Mouse (Mus musculus) embryonic facial prominence, embryonic 15.5 days (tissue): ENCODE results near the gene Sgpp1. TPM values are rescaled to one million over a fixed set of nuclear protein-coding genes. Genes with fewer than 3 reads are reported as not detected.
"Not testable (repeated sequence)": the region's sequence is repeated elsewhere in the genome, so short reads cannot be mapped to it uniquely, and the experiment has no call there.

ENCODE experiments used
- ATAC-seq: fragments of 200-750 bp; cut with Nextera tagmentation; 2 replicates; pipeline ENCODE4 v1.8.0; 2017; ENCODE audit warnings: low read depth, moderate TSS enrichment; ENCODE audit not compliant: insufficient number of reproducible peaks, low FRiP score, low TSS enrichment
- H3K27ac ChIP-seq: fragments of 300-500 bp; sonication (generic); replicated peaks from 2 replicates; pipeline ENCODE4 v1.5.1; 2015; ENCODE audit warnings: mild to moderate bottlenecking, inconsistent platforms
- H3K27me3 ChIP-seq: fragments of 300-500 bp; sonication (generic); 2 replicates; pipeline ENCODE4 v1.6.1; 2015; ENCODE audit warnings: inconsistent platforms
- H3K36me3 ChIP-seq: fragments of 300-500 bp; sonication (generic); 2 replicates; pipeline ENCODE4 v1.6.1; 2015; ENCODE audit warnings: mild to moderate bottlenecking, inconsistent platforms
- H3K4me1 ChIP-seq: fragments of 300-500 bp; sonication (generic); 2 replicates; pipeline ENCODE4 v1.6.1; 2015; ENCODE audit warnings: inconsistent platforms
- H3K4me2 ChIP-seq: fragments of 300-500 bp; sonication (generic); replicated peaks from 2 replicates; pipeline ENCODE4 v1.6.1; 2015; ENCODE audit warnings: mild to moderate bottlenecking, inconsistent platforms
- H3K4me3 ChIP-seq: fragments of 300-500 bp; sonication (generic); replicated peaks from 2 replicates; pipeline ENCODE4 v1.5.1; 2015; ENCODE audit warnings: mild to moderate bottlenecking, inconsistent platforms
- H3K9ac ChIP-seq: fragments of 300-500 bp; sonication (generic); 2 replicates; pipeline ENCODE4 v1.6.1; 2015; ENCODE audit warnings: inconsistent platforms
- H3K9me3 ChIP-seq: fragments of 300-500 bp; sonication (generic); replicated peaks from 2 replicates; pipeline ENCODE4 v1.6.1; 2016; ENCODE audit warnings: inconsistent platforms
- WGBS: fragments of 180-500 bp; shearing (Covaris S2); methylation state at CpG from one replicate; pipeline ENCODE4 v1.1.7; 2015; 5-methylcytosine and 5-hydroxymethylcytosine counted together
- polyA plus RNA-seq: library from polyadenylated mRNA; unstranded; fragments of >200 nt; fragmentation: Nextera tagmentation; extraction: Ambion mirVana; gene quantifications from 2 replicates; pipeline ENCODE4 v1.2.1, GENCODE M21; 2015

Gene Sgpp1
- polyA plus RNA-seq, 1 experiment from 2014 or later: 30.4 TPM

DNA sequence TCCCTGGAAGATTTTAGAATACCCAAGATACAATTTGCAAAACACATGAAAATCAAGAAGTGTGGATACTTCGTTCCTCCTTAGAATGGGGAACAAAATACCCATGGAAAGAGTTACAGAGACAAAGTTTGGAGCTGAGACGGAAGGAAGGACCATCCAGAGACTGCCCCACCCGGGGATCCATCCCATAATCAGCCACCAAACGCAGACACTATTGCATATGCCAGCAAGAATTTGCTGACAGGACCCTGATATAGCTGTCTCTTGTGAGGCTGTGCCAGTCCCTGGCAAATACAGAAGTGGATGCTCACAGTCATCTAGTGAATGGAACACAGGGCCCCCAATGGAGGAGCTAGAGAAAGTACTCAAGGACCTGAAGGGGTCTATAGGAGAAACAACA lies 51.5 kb downstream of the Sgpp1 start:
- not testable (repeated sequence) for H3K27me3 ChIP-seq, H3K9ac ChIP-seq

DNA sequence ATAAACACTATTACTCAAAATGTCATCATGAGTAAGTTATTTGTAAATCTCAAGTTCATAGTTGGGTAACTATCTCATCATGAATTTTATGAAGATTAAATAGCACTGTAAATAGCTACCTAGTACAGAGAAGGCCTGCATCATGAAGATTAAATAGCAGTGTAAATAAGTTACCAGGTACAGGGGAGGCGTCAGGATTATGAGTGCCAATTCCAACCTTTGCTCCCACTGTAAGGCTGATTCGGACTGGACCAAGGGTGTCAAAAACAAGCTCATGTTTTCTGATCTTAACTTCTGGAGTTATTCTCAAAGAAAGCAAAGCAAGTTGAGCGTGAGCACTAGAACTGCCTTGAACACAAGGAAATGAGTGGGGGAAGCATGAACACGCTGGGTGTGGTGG lies 51.9 kb downstream of the Sgpp1 start:
- H3K36me3 ChIP-seq: no peaks in the 10 kb centered on the region
- H3K9ac ChIP-seq: no peak overlapping the region
- no peaks in the 10 kb centered on the region for H3K9me3 ChIP-seq
- no peaks in the 10 kb centered on the region for H3K4me1 ChIP-seq
- 92% methylated on average over 4 of the region's 4 CpGs for WGBS
- no peak overlapping the region for H3K4me3 ChIP-seq
- no peak for ATAC-seq
- H3K27ac ChIP-seq: no peak overlapping the region
- no peaks in the 10 kb centered on the region for H3K27me3 ChIP-seq
- H3K4me2 ChIP-seq: no peak overlapping the region

More for the DNA sequence above, 51.5 kb downstream of the Sgpp1 start:
- not testable (repeated sequence) for H3K4me3 ChIP-seq, H3K4me2 ChIP-seq, H3K4me1 ChIP-seq, H3K9me3 ChIP-seq, ATAC-seq, H3K36me3 ChIP-seq, H3K27ac ChIP-seq
- 80% methylated on average over 4 of the region's 4 CpGs for WGBS

DNA sequence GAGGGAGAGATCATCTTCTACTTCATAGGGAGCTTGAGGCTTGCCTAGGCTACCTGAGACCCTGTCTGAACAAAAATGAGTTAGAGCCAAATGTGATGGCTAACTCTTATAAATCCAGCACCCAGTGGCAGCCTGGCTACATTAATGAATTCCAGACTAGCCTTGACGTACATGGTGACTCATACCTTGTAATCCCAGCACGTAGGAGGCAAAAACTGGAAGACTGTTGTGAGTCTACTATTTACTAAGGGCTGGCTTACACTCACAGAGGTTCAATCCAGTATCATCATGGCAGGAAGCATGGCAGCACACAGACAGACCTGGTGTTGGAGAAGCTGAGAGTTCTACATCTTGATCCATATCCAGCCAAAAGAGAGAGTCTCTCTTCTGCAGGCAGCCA lies 52.7 kb downstream of the Sgpp1 start:
- 43% methylated on average over 2 of the region's 2 CpGs for WGBS
- ATAC-seq: no peak

DNA sequence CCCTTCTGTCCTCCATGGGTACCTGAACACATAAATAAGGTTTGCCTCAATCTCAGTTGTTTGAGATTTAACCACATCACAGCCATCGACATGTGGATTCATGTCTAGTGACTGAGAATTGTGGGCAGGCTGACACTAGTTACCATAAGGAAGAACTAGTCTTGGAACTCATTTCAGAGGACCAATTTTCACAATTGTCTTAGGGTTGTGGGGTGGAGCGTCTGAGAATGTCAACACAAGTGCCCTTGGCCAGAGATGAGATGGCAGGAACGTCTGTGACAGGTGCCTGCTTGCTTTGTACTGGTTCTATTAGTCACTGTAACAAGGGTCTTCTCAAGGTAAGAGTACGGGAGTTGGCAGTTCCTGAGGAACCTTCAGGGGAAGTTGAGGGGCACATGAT lies 54.4 kb downstream of the Sgpp1 start:
- WGBS: 59% methylated on average over 4 of the region's 4 CpGs
- no peaks in the 10 kb centered on the region for H3K4me1 ChIP-seq
- no peak overlapping the region for H3K4me2 ChIP-seq
- H3K9ac ChIP-seq: no peak overlapping the region
- no peaks in the 10 kb centered on the region for H3K9me3 ChIP-seq
- H3K27ac ChIP-seq: no peak overlapping the region
- H3K4me3 ChIP-seq: no peak overlapping the region
- H3K36me3 ChIP-seq: no peaks in the 10 kb centered on the region
- no peak for ATAC-seq
- no peaks in the 10 kb centered on the region for H3K27me3 ChIP-seq

More for the DNA sequence above, 52.7 kb downstream of the Sgpp1 start:
- H3K36me3 ChIP-seq: no peaks in the 10 kb centered on the region
- H3K4me3 ChIP-seq: no peak overlapping the region
- H3K4me1 ChIP-seq: no peaks in the 10 kb centered on the region
- H3K27me3 ChIP-seq: no peaks in the 10 kb centered on the region
- H3K27ac ChIP-seq: no peak overlapping the region
- no peak overlapping the region for H3K9ac ChIP-seq
- H3K4me2 ChIP-seq: no peak overlapping the region
- H3K9me3 ChIP-seq: no peaks in the 10 kb centered on the region

DNA sequence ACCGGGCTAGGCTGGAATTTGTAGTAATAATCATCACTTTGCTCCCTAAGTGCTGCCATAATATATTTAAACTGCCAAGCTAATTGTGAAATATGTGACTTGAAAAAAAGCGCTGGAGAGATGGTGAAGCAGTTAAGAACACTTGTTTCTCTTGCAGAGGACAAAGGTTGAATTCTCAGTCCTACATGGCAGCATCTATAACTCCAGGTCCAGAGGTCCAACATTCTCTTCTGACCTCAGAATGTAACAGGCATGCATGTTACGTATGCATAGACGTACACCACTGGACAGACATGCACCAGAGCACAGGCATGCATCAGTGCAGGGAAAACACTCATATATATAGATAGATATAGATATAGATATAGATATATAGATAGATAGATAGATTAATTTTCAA lies 57.1 kb downstream of the Sgpp1 start:
- no peaks in the 10 kb centered on the region for H3K27me3 ChIP-seq
- H3K36me3 ChIP-seq: no peaks in the 10 kb centered on the region
- H3K9ac ChIP-seq: no peak overlapping the region
- 92% methylated on average over 4 of the region's 4 CpGs for WGBS
- no peak overlapping the region for H3K27ac ChIP-seq
- no peak overlapping the region for H3K4me3 ChIP-seq
- no peaks in the 10 kb centered on the region for H3K4me1 ChIP-seq
- ATAC-seq: no peak
- no peaks in the 10 kb centered on the region for H3K9me3 ChIP-seq
- H3K4me2 ChIP-seq: no peak overlapping the region

DNA sequence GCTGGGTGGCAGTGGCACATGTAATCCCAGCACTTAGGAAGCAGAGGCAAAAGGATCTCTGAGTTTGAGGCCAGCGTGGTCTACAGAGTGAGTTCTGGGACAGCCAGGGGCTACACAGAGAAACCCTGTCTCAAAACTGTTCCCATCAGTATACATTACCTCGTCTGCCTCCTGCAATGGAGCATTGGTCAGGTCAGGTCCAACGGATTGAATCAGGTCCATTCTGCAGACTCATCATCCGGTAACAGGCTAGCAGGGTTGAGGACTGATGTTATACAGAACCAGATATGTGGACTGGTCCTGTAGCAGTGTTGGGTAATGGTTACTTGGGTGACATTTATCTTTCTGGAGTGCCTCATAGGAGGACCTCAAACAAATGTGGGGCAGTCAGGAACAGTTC lies 62.9 kb downstream of the Sgpp1 start:
- WGBS: 90% methylated on average over 4 of the region's 4 CpGs
- no peak overlapping the region for H3K9ac ChIP-seq
- H3K4me2 ChIP-seq: no peak overlapping the region
- H3K4me3 ChIP-seq: no peak overlapping the region
- no peak for ATAC-seq
- H3K36me3 ChIP-seq: no peaks in the 10 kb centered on the region
- H3K4me1 ChIP-seq: peaks cover 14% of the 10 kb centered on the region
- no peaks in the 10 kb centered on the region for H3K9me3 ChIP-seq
- no peak overlapping the region for H3K27ac ChIP-seq
- no peaks in the 10 kb centered on the region for H3K27me3 ChIP-seq

DNA sequence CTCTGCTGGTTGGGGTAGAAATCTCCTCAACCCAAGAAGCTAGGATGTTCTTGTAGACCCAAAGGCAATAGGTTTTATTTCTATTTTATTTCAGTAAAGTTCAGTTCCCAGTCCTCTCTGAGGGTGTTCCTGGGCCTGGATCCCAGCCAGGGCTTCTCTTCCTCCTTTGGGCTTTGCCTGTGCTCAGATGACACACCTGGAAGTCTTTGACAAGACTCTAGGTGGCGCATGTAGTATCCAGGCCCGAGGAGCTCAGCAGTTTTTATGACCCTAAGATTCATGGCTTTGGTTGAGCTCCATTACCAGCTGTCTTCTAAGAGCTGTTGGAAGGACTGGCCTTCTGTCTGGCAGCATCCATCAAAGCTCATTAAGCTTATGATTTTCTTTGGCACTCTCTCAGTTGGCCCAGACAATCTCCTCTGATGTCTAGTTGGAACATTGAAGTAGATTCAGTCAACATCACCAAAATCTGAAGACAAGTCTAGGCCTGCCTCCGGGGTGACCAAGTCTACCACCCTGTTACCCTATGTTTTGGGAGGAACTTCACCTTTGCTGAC lies 63.7 kb downstream of the Sgpp1 start:
- no peaks in the 10 kb centered on the region for H3K36me3 ChIP-seq
- WGBS: 79% methylated on average over 3 of the region's 3 CpGs
- no peak overlapping the region for H3K9ac ChIP-seq
- no peak overlapping the region for H3K4me2 ChIP-seq
- no peaks in the 10 kb centered on the region for H3K27me3 ChIP-seq
- no peaks in the 10 kb centered on the region for H3K9me3 ChIP-seq
- peaks cover 14% of the 10 kb centered on the region for H3K4me1 ChIP-seq
- no peak overlapping the region for H3K4me3 ChIP-seq
- no peak overlapping the region for H3K27ac ChIP-seq
- ATAC-seq: no peak

DNA sequence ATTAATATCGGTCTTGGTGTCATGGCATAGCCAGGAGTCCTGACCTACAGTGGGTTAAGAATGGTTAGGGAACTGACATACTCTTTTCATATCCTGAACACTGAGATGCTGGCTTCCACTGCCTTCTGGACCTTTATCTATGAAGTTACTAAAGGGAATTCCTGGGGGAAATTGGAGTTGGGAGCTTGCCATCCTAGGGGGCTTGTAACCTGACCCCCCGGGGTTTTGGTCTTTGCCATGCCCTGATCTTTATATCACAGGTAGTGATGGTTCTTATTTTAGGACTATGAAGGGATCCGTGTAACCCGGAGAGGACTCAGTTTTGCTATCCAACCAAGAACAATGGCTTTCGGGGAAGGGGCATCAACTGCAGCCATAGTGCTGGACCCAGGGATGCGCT lies 64.9 kb downstream of the Sgpp1 start:
- Histone ChIP-seq H3K4me2 (peak overlapping the region; percentile 66), H3K4me1 (peaks cover 14% of the 10 kb centered on the region), H3K9ac (peak overlapping the region; percentile 44), H3K27me3 (no peaks in the 10 kb centered on the region), H3K27ac (no peak overlapping the region; the same call in 1 of the 2 replicates), H3K36me3 (no peaks in the 10 kb centered on the region), H3K4me3 (peak overlapping the region; percentile 70), H3K9me3 (no peaks in the 10 kb centered on the region)
- WGBS: 87% methylated on average over 6 of the region's 6 CpGs
- no peak for ATAC-seq

DNA sequence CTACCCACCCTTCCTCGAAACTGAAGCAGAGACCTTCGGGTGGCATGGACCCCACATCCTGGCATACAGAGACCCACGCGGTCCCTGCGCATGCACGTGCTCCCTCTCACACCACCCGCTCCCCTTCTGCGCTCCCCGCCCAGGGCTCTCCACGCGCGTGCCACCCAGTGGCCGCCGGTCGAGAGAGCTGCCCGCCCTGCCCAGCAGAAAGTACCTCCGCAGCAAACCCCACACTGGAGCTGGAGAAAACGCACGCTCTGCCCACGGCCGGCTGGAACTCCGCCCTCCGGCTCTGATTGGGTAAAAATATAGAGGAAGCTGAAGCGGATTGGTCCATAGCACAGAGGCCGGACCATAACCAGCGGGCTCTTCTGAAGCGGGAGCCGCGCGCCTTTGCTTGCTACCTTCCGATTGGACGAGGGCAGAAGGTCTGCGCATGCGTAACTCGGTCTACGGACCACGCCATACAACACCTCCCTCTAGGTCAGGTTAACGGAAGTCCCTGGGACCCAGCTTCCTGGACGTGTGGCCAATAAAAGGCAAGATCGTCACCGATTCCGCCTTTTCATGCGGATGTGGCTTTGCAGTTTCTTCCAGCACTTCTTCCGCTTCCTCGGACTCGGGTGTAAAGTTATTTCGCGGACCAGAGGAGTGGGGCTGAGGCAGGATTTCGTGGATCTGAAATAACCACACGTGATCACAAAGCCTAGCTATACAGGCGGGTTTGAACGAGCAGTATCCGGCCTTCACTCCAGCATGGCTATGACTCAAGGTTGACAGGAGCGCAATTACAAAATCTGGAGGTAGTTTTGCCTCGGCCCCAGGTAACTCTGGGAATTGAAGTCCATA lies 66.0 kb downstream of the Sgpp1 start, which contains the start of gene Wdr89:
Wdr89 (minus strand) TSS at position 280 of the 849 bp plus-strand sequence.
- Histone ChIP-seq H3K9me3 (no peaks in the 10 kb centered on the region), H3K36me3 (no peaks in the 10 kb centered on the region), H3K4me3 (peak within 1 kb of the TSS; percentile 70), H3K27ac (peak within 1 kb of the TSS; percentile 95), H3K4me1 (peaks cover 14% of the 10 kb centered on the region), H3K27me3 (no peaks in the 10 kb centered on the region), H3K9ac (peak within 1 kb of the TSS; percentile 62), H3K4me2 (peak within 1 kb of the TSS; percentile 77)
- peak; percentile 99 for ATAC-seq
- WGBS: under 1% methylated on average over 55 of the region's 55 CpGs

DNA sequence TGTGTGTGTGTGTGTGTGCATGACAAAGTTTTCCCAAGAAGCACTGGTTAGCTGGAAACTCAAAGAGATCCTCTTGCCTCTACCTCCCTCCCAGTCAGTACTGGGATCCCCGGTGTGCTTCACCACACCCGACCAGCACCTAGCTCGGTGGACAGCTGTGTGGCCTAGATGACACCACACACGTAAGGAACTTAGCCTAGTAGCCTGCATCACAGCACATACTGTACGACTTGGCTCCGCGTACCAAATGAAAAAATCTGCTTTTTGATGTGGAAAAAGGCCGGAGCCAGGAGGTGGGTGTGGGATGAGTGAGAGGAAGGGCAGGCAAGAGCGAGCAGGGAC lies 66.6 kb downstream of the Sgpp1 start:
- WGBS: 0% methylated on average over 9 of the region's 9 CpGs
- Histone ChIP-seq H3K27ac (peak overlapping the region; percentile 89), H3K36me3 (no peaks in the 10 kb centered on the region), H3K4me2 (peak overlapping the region; percentile 77), H3K4me1 (peaks cover 14% of the 10 kb centered on the region), H3K9me3 (no peaks in the 10 kb centered on the region), H3K9ac (peak overlapping the region; percentile 62), H3K4me3 (peak overlapping the region; percentile 70), H3K27me3 (no peaks in the 10 kb centered on the region)
- ATAC-seq: no peak

DNA sequence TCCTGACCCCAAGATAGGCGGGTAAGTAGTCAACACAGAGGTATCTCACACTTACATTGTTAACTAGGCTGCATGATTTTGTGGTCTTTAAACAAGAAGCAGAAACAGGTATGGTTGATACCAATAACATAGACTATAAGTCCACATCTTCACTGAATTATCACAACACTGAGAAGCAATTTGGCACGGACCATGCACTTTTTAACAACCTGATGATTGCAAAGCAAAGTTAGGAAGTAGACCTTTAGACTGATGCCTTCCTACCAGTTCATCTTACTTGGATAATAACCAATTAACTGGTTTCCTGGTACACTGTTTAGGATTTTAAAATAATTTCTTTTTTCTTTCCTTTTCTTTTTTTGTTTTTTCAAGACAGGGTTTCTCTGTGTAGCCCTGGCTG lies 67.3 kb downstream of the Sgpp1 start:
- H3K27ac ChIP-seq: no peak overlapping the region
- H3K9me3 ChIP-seq: no peaks in the 10 kb centered on the region
- H3K27me3 ChIP-seq: no peaks in the 10 kb centered on the region
- peaks cover 14% of the 10 kb centered on the region for H3K4me1 ChIP-seq
- no peak for ATAC-seq
- H3K9ac ChIP-seq: no peak overlapping the region
- no peaks in the 10 kb centered on the region for H3K36me3 ChIP-seq
- no peak overlapping the region for H3K4me2 ChIP-seq
- WGBS: 88% methylated on average over 2 of the region's 2 CpGs
- no peak overlapping the region; the same call in 1 of the 2 replicates for H3K4me3 ChIP-seq

DNA sequence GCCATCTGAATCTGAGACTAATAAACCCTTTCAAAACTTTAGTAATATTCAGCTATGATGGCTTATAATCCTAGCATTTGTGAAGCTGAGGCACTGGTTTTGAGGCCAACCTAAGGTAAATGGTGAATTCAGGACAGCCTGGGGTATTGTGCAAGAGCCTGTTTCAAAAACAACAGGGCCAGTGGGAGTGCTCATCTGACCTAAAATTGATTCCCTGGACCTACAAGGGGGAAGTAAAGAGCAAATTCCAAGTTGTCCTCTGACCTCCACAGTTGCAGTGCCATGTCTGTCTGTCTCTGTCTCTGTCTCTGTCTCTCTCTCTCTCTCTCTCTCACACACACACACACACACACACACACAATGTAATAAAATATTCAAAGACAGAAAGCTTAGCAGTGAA lies 68.6 kb downstream of the Sgpp1 start:
- no peak overlapping the region for H3K4me2 ChIP-seq
- no peak overlapping the region for H3K4me3 ChIP-seq
- no peaks in the 10 kb centered on the region for H3K27me3 ChIP-seq
- no peak for ATAC-seq
- no peak overlapping the region for H3K9ac ChIP-seq
- no peaks in the 10 kb centered on the region for H3K9me3 ChIP-seq
- H3K27ac ChIP-seq: no peak overlapping the region
- H3K36me3 ChIP-seq: no peaks in the 10 kb centered on the region
- H3K4me1 ChIP-seq: peaks cover 14% of the 10 kb centered on the region
